Comparison of ENCODE assay signal across 28 mouse cellular contexts in genomic region chr16:41640876-41641275, GRCm38 (mm10).
A peak's percentile ranks its signal among the peaks of the same experiment; 100 is the strongest.
DNase-seq lines count a peak whose midpoint lies in the region; ATAC-seq and TF ChIP-seq lines count a peak whose summit lies in the region.
"Had no signal": no experiment of that assay in that cellular context is flagged by ENCODE, and none has a peak within 500 bp of the region (broad histone marks: within the 10 kb centered on the region; RNA-seq: fewer than 3 reads in every experiment).

No protein-coding gene starts in this region.

- intact Hi-C loops in heart, postnatal 36 days (cut with DNase I), result no loop called here

- 34% methylated on average over 2 of the region's 2 CpGs for WGBS in midbrain, embryonic 12.5 days
- 59% methylated on average over 2 of the region's 2 CpGs for WGBS in midbrain, embryonic 11.5 days

- H3K4me2 ChIP-seq in midbrain, embryonic 12.5 days (replicated peaks), result no peak overlapping the region
- no peak overlapping the region for H3K4me2 ChIP-seq in midbrain, embryonic 11.5 days
- H3K4me2 ChIP-seq: embryonic facial prominence, embryonic 15.5 days; forebrain, embryonic 13.5 days; heart, embryonic 15.5 days; hindbrain, embryonic 13.5 days; limb, embryonic 13.5 days; liver, embryonic 11.5 days had no signal

- 0 out of 2 replicates have a peak, but pooled peaks have one; percentile 23 for ATAC-seq in midbrain, embryonic 12.5 days (ENCODE audit: low FRiP score, low read depth)
- ATAC-seq in midbrain, embryonic 11.5 days (ENCODE audit: low FRiP score), result no peak
- ATAC-seq: forebrain, embryonic 13.5 days; intestine, postnatal 0 days; Patski had no signal

- H3K4me1 ChIP-seq in midbrain, embryonic 12.5 days, result peaks cover 7% of the 10 kb centered on the region; the same call in 1 of the 2 replicates
- no peaks in the 10 kb centered on the region for H3K4me1 ChIP-seq in midbrain, embryonic 11.5 days (ENCODE audit: control insufficient read depth, insufficient read depth, low read length)
- H3K4me1 ChIP-seq: embryonic facial prominence, embryonic 10.5 days; embryonic facial prominence, embryonic 15.5 days; heart, embryonic 10.5 days; limb, embryonic 13.5 days had no signal

- H3K9ac ChIP-seq in midbrain, embryonic 12.5 days (replicated peaks), result no peak overlapping the region
- no peak overlapping the region for H3K9ac ChIP-seq in midbrain, embryonic 11.5 days (ENCODE audit: low read length)
- H3K9ac ChIP-seq: embryonic facial prominence, embryonic 15.5 days; forebrain, embryonic 13.5 days; heart, embryonic 15.5 days; hindbrain, embryonic 13.5 days; limb, embryonic 13.5 days had no signal

- H3K27me3 ChIP-seq in midbrain, embryonic 12.5 days, result no peaks in the 10 kb centered on the region
- H3K27me3 ChIP-seq in midbrain, embryonic 11.5 days (ENCODE audit: control insufficient read depth, insufficient read depth, low read length), result no peaks in the 10 kb centered on the region
- H3K27me3 ChIP-seq: embryonic facial prominence, embryonic 15.5 days; forebrain, embryonic 13.5 days; heart, embryonic 15.5 days; hindbrain, embryonic 13.5 days; limb, embryonic 13.5 days had no signal

- no peak overlapping the region for H3K4me3 ChIP-seq in midbrain, embryonic 12.5 days
- H3K4me3 ChIP-seq in midbrain, embryonic 11.5 days (ENCODE audit: low read depth, low read length), result no peak overlapping the region
- H3K4me3 ChIP-seq: embryonic facial prominence, embryonic 10.5 days; embryonic facial prominence, embryonic 15.5 days; forebrain, embryonic 13.5 days; heart, embryonic 10.5 days; heart, embryonic 15.5 days; hindbrain, embryonic 13.5 days; left cerebral cortex, adult 2 months; limb, embryonic 13.5 days had no signal

- H3K9me3 ChIP-seq in midbrain, embryonic 12.5 days, result no peaks in the 10 kb centered on the region
- no peaks in the 10 kb centered on the region for H3K9me3 ChIP-seq in midbrain, embryonic 11.5 days (ENCODE audit: control insufficient read depth, low read length)
- H3K9me3 ChIP-seq: embryonic facial prominence, embryonic 10.5 days; embryonic facial prominence, embryonic 15.5 days; heart, embryonic 10.5 days; heart, embryonic 15.5 days; hindbrain, embryonic 13.5 days; limb, embryonic 13.5 days had no signal

- no peak for TF ChIP-seq POLR2A in brain, embryonic 14.5 days (IDR thresholded peaks at IDR 0.05; ENCODE audit: borderline replicate concordance, extremely low read depth, insufficient read depth, insufficient read length, poor library complexity, severe bottlenecking)

- no peaks in the 10 kb centered on the region for H3K36me3 ChIP-seq in midbrain, embryonic 12.5 days
- no peaks in the 10 kb centered on the region for H3K36me3 ChIP-seq in midbrain, embryonic 11.5 days (ENCODE audit: control insufficient read depth, insufficient read depth, low read length)
- H3K36me3 ChIP-seq: embryonic facial prominence, embryonic 10.5 days; embryonic facial prominence, embryonic 15.5 days; heart, embryonic 10.5 days; heart, embryonic 15.5 days; hindbrain, embryonic 13.5 days; limb, embryonic 13.5 days had no signal

- peak; percentile 32 to 37 for DNase-seq in cerebellum, postnatal 10 days
- DNase-seq in cerebellum, adult 18-20 months, result no peak
- DNase-seq in midbrain, embryonic 11.5 days (ENCODE audit: low spot score, missing footprints), result no peak
- DNase-seq in brain, embryonic 14.5 days (ENCODE audit: low read depth), result peak; percentile 64
- DNase-seq in right cerebral cortex, postnatal 14 days, result no peak
- DNase-seq in heart, postnatal 36 days, result no peak
- DNase-seq: adrenal gland, postnatal 25 days; cerebellum, adult 9-11 months; gastrocnemius, postnatal 25 days; heart, adult 11 months; kidney, adult 9 months; kidney, postnatal 10 days; layer of hippocampus, adult 9-11 months; lung, postnatal 36 days; spleen, adult 18-20 months; thymus, postnatal 25 days had no signal

- no peak overlapping the region for H3K27ac ChIP-seq in midbrain, embryonic 12.5 days (replicated peaks)
- H3K27ac ChIP-seq in midbrain, embryonic 11.5 days (ENCODE audit: low read depth, low read length), result no peak overlapping the region
- H3K27ac ChIP-seq: embryonic facial prominence, embryonic 10.5 days; embryonic facial prominence, embryonic 15.5 days; forebrain, embryonic 13.5 days; heart, embryonic 10.5 days; heart, embryonic 15.5 days; hindbrain, embryonic 13.5 days; left cerebral cortex, adult 2 months; limb, embryonic 13.5 days had no signal

- no peak for TF ChIP-seq CTCF in brain, embryonic 14.5 days (IDR thresholded peaks at IDR 0.05; ENCODE audit: borderline replicate concordance, extremely low read depth, insufficient read depth, insufficient read length)

Comparison
In these comparisons a context has a peak if more than half of its experiments do, and no peak if none do; other contexts are left out.
1. DNase-seq: peak in cerebellum, postnatal 10 days (2 of 2) and brain, embryonic 14.5 days (single experiment); none in cerebellum, adult 18-20 months (0 of 2), midbrain, embryonic 11.5 days (single experiment), right cerebral cortex, postnatal 14 days (single experiment) and heart, postnatal 36 days (0 of 2).